Mouse (Mus musculus) retina, embryonic 14.5 days (tissue): ENCODE results near the gene Thoc5.
A peak's percentile ranks its signal among the peaks of the same experiment; 100 is the strongest.

Experiments
- DNase-seq: peaks from one replicate; pipeline ENCODE4 v3.0.0-alpha.2; 2015; ENCODE audit warnings: low spot score

Gene Thoc5

DNA sequence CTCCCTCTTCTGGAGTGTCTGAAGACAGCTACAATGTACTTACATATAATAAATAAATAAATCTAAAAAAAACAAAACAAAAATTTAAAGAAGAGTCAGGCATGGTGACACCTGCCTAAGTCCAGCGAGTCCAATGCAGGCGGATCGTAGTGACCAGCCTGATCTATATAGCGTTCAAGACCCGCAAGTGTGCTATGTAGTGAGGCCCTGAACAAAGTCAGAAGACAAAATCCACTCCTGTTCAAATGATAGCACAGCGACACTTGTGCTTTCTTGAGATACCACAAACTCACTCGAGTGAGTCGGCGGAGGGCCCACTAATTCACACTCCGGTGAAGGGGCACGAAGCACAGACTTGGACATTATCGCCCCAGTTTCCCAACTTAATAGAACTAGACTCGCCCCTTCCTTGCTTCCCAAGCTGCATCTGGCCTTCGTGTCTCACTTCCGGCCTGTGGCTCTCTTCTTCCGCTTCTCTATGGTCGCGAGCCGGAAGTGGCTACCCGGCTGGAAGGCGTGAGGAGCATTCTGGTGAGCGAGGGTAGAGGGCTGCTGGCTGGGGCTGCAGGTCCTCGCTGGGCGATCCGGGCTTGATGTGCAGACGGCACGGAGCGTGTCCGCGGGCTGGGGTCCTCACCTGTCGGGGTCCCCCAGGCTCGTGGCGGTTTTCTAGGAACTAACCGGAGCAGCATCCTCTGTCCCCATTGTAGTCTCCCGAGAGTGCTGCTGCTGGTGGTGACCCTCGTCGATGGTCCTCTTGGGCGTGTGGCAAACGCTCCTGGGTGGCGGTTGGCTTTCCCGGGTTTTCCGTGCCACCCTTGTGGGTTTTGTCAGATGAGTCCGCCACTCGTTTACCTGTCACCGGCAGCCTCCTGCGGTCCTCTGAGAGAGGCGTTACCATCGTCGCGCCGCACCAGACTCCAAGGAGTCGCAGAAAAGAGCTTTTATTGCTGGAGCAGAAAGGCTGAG is at the start of gene Thoc5:
TSS of gene Thoc5 (plus strand) at position 473 of the 969 bp plus-strand sequence.
- peak; percentile 91 for DNase-seq

GRCm38 (mm10) chr11:4848483-4849248 is 46.5 kb upstream of the Thoc5 start:
- DNase-seq = peak; percentile 65

DNA sequence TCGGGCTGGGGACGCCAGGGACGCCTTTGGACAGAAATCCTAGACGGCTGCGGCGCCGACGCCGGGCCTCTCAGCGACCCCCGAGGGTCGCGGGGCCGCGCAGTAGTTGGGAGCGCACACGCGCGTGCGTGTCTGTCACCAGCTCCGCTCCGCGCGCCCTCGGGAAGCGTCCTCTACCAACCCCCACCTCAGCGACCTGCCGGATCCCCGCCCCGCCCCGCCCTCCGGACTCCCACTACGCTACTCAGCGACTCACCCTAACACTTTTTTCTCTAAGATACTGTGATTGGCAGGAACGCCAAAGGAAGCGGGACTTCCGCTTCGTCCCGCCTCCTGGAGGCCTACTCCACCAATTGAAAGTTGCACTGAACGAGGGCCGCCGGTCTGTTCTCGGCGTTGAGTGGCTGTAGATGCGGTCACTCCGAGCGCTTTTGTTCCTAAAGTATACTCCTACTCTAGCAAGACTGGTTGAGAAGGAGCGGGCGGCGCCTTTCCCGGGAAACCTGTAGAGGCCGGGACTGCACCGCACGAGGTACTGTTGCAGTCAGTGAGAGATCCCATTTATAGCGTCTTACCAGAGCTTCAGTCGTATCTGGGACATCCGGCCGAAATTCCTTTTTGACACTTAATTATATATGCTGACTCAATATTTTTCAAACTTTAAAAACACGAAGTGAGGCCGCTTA is 45.7 kb upstream of the Thoc5 start, which contains the start of gene Nf2:
TSS of gene Nf2 (minus strand) at position 279 of the 686 bp plus-strand sequence.
- DNase-seq = peak; percentile 98

DNA sequence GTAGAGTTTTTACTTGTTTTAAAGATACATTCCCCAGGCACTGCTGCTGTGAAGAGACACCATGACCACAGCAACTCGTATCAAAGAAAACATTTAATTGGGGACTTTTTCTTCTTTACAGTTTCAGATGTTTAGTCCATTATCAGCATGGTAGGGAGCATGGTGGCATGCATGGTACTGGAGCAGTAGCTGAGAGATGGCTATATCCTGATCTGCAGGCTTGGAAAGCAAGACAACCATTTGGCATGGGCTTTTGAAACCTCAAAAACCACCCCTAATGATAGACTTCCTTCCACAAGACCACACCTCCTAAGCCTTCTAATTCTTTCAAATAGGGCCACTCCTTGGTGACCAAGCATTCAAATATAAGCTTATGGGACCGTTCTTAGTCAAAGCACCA is 44.7 kb upstream of the Thoc5 start:
- DNase-seq = no peak

- no peak for DNase-seq
These were observed 42.1 kb upstream of the Thoc5 start for GRCm38 (mm10) chr11:4853021-4853420.

- DNase-seq = no peak
These were observed 40.9 kb upstream of the Thoc5 start for GRCm38 (mm10) chr11:4854181-4854580.

GRCm38 (mm10) chr11:4858416-4858815 is 36.7 kb upstream of the Thoc5 start:
- no peak for DNase-seq

DNA sequence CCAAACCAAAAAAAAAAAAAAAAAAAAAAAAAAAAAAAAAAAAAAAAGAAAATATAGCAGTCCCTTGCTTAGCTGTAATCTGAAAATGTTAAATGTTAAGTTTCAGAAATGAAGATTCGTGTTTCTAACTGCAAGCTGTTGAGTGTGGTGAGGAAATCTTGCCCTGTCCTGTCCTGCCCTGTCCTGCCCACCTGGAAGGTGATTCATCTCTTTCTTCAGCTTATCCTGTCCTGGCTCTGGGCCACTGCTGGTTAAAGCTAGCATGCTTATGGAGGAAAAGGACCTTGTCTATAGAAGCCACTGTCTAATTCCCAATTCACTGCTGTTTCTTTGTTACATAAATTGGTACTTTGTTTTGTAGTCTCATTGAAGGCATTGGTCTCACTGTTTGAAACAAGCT is 34.1 kb upstream of the Thoc5 start:
- DNase-seq = no peak

DNA sequence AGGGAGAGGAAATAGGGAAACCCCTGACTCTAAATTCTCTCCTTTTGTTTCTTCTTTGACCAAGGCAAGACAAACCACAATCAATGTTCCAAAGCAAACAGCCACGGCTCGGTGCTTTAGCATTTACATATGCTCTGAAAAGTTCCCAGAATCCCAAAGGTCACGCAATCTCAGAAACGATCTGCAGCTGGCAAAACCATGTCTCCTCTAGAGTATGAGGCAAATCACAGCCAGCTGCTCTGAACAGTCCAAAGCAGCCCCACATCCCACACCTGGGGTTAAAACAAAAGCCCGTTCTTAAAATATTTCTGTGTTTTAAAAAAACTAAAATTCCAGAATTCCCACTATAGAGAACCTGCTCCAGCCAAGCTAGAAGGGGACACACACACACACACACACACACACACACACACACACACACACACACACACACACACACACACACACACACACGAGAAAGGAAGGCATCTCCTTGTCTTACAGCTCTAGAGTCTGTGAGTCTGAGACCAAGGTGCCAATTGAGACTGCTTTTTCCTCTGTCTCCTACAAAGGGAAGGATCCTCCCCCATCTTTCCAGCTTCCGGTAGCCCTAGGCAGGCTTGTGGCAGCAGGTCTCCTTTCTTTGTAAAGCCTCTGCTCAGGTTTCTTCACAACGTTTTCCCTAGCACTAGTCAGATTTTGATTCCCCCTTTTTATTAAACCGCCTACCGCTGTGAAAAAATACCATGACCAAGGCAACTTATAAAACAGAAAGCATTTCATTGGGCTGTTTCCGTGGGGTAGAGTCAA is 33.1 kb upstream of the Thoc5 start:
- no peak for DNase-seq

DNA sequence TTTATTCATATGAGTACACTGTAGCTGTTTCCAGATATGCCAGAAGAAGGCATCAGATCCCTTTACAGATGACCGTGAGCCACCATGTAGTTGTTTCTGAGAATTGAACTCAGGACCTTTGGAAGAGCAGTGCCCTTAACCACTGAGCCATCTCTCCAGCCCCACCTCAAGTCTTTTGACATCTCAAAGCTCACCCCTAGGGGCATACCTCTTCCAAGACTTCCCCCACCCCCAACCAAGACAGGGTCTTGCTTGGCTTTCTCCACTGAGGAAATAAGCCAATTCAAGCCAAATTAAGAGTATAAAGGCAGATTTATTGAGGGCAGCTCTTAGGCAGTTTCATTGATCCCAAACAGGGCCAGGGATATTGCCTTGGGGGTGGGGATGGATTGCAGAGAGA is 32.4 kb upstream of the Thoc5 start:
- DNase-seq = no peak

DNA sequence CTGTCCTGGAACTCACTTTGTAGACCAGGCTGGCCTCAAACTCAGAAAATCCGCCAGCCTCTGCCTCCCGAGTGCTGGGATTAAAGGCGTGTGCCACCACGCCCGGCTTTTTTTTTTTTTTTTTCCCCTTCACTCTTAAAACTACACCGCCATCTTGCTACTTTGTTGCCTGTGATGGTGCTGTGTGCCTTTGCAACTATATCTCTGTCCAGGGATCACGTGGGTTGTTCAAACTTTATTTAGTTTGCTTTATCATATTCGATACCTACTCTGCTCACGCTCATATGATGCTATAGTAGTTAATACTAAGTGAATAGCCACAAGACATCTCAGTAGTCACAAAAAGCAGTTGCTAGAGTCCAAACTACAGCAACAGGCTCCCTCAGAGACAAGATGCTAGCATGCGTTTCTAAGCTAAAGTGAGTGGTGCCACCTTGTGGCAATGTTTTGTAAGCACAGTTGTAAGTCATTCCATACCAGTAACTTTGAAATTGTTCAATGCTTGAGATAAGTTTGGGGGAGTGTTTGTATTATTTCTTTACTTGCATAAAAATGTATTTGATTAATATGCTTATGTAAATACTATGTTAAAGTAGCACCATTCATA is 29.4 kb upstream of the Thoc5 start:
- peak; percentile 88 for DNase-seq

DNA sequence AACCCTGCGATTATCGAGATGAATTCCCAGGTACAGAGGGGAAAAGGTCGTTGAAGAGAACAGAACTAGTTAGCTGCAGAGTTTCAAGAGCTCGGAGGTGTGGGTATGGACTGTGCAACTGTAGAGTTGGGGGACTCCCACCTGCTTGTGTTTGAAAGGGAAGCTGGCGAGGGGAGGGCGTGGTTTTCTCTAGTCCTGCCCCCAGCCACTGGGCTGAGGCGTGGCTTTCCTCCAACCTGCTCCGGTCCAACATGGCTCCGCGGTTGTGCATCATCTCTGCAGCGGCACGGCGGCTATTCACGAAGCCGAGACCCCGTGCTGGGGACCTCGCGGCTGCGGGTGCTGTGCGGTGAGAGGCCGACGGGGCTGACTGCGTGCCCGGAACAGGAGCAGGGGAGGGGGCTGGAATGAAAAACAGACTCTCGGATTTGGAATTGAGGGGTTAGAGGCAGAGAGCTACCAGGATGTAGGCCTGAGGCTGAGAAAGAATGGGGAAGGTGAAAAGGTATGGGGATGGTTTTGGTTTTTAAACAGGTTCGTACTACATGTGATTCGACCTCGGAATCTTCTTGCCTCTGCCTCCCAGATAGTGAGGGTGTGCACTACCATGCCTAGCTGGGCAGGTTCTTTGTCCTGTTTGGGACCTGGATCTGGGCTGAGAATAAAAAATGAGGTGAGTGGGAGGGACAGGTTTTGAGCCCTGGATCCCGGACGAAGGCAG is 21.2 kb upstream of the Thoc5 start, which contains the start of gene Nipsnap1:
TSS of gene Nipsnap1 (plus strand) at position 197 of the 721 bp plus-strand sequence.
- peak; percentile 91 for DNase-seq

GRCm38 (mm10) chr11:4874551-4874950 is 20.6 kb upstream of the Thoc5 start:
- peak; percentile 26 for DNase-seq

GRCm38 (mm10) chr11:4881087-4881486 is 14.0 kb upstream of the Thoc5 start:
- no peak for DNase-seq

- DNase-seq = peak; percentile 65
These were observed 12.1 kb upstream of the Thoc5 start for GRCm38 (mm10) chr11:4882892-4883627.

- DNase-seq = peak; percentile 75
These were observed 9.7 kb upstream of the Thoc5 start for GRCm38 (mm10) chr11:4885385-4885903.

DNA sequence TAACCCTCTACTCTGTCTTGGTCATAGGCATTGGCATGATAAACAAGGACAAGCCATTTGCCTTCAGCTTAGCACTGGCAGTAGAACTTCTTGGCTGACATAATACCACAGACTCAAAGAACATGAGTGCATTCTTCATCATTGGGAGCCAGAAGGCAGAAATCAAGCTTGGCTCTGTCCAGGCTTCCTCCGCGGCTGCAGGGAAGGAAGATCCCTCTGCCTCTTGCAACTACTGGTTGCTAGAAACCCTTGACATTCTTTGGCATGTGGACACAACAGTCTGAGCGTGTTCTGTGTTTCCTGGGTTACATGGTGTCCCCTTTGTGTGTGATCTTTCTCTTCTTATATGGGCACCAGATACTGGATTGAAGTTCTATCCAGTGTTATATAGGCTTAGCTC is 8.1 kb upstream of the Thoc5 start:
- no peak for DNase-seq

DNA sequence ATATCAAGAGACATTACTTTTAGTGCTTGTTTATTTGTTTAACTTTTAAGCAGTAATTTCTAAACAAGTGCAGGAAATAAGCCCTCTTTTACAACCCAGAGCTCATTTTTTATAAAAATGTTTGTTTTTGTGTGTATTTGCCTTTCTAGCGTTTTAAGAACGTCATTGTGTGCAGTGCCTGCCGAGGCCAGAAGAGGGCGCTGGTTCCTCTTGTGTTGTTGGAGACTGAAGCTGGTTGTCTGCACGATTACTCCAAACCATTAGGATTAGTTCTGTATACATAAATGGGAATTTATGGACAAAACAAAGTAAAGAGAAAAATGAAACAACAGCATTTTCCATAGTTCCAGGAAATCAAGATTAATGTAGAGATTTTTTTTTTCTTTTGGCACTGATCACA is 5.3 kb downstream of the Thoc5 start:
- DNase-seq = peak; percentile 38

DNA sequence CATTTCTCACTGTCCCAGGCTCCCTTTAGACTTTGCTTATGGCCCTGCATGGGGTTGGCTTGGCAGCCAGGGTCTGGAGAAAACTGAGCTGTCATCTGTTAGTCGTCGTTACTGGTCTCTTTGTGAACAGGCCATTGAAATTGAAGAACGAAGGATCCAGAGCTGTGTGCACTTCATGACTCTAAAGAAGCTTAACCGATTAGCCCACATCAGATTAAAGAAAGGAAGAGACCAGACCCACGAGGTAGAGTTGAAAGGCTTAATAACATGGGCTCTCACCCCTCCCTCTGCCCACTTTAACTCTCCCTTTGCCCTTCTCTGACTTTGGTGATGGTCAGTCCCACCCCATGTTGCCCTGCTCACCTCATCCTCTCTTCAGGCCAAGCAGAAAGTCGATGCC is 6.8 kb downstream of the Thoc5 start:
- DNase-seq = no peak
